Mouse (Mus musculus) limb, embryonic 10.5 days (tissue): Measurements from ENCODE around the gene Rab25. TPM values are rescaled to one million over a fixed set of nuclear protein-coding genes. Genes with fewer than 3 reads are reported as not detected.
"Not testable (repeated sequence)": the region's sequence is repeated elsewhere in the genome, so short reads cannot be mapped to it uniquely, and the experiment has no call there.

Experiments
- DNase-seq: peaks from one replicate; pipeline ENCODE4 v3.0.0-alpha.2; 2017; ENCODE audit warnings: low spot score
- H3K27ac ChIP-seq: fragments of 300-500 bp; sonication (generic); 2 replicates; pipeline ENCODE4 v1.5.1; 2016; ENCODE audit warnings: mild to moderate bottlenecking
- H3K27me3 ChIP-seq: fragments of 300-500 bp; sonication (generic); 2 replicates; pipeline ENCODE4 v1.6.1; 2016; ENCODE audit warnings: low read depth, mild to moderate bottlenecking; ENCODE audit not compliant: poor library complexity, severe bottlenecking
- H3K36me3 ChIP-seq: fragments of 300-500 bp; sonication (generic); 2 replicates; pipeline ENCODE4 v1.6.1; 2016; ENCODE audit warnings: mild to moderate bottlenecking, moderate library complexity
- H3K4me1 ChIP-seq: fragments of 300-500 bp; sonication (generic); 2 replicates; pipeline ENCODE4 v1.6.1; 2016
- H3K4me3 ChIP-seq: fragments of 300-500 bp; sonication (generic); 2 replicates; pipeline ENCODE4 v1.5.1; 2016; ENCODE audit warnings: mild to moderate bottlenecking, moderate library complexity
- H3K9me3 ChIP-seq: fragments of 300-500 bp; sonication (generic); replicated peaks from 2 replicates; pipeline ENCODE4 v1.6.1; 2016; ENCODE audit warnings: mild to moderate bottlenecking
- WGBS: fragments of 180-500 bp; shearing (Covaris S2); methylation state at CpG from one replicate; pipeline ENCODE4 v1.1.7; 2016; 5-methylcytosine and 5-hydroxymethylcytosine counted together
- polyA plus RNA-seq: library from polyadenylated mRNA; unstranded; fragments of >200 nt; fragmentation: Nextera tagmentation; extraction: Ambion mirVana; gene quantifications from 2 replicates; pipeline ENCODE4 v1.2.1, GENCODE M21; 2016

The Rab25 gene
- polyA plus RNA-seq, 1 experiment from 2014 or later, result 3.7 TPM

GRCm38 (mm10) chr3:88577846-88578245, 29.7 kb upstream of the Rab25 start:
- 88% methylated on average over 5 of the region's 5 CpGs for WGBS

GRCm38 (mm10) chr3:88575540-88575939, 27.4 kb upstream of the Rab25 start, which contains the start of gene Ssr2:
Gene Ssr2, plus strand, starts transcription at chr3:88575876.
- peaks cover 4% of the 10 kb centered on the region for H3K36me3 ChIP-seq
- no peak within 1 kb of the TSS for H3K4me3 ChIP-seq
- no peaks in the 10 kb centered on the region for H3K9me3 ChIP-seq
- WGBS, result 90% methylated on average over 3 of the region's 3 CpGs
- H3K27ac ChIP-seq, result no peak within 1 kb of the TSS
- no peak for DNase-seq
- H3K4me1 ChIP-seq, result peaks cover 11% of the 10 kb centered on the region
- H3K27me3 ChIP-seq, result no peaks in the 10 kb centered on the region

More at GRCm38 (mm10) chr3:88577846-88578245, 29.7 kb upstream of the Rab25 start:
- not testable (repeated sequence) for H3K9me3 ChIP-seq, H3K4me3 ChIP-seq, H3K27ac ChIP-seq, H3K27me3 ChIP-seq, DNase-seq
- Histone ChIP-seq H3K4me1 (peaks cover 15% of the 10 kb centered on the region), H3K36me3 (peaks cover 21% of the 10 kb centered on the region)

GRCm38 (mm10) chr3:88573810-88574209, 25.7 kb upstream of the Rab25 start:
- H3K36me3 ChIP-seq, result peaks cover 21% of the 10 kb centered on the region
- WGBS, result 88% methylated on average over 2 of the region's 2 CpGs
- no peak for DNase-seq
- no peaks in the 10 kb centered on the region for H3K27me3 ChIP-seq
- no peak overlapping the region for H3K27ac ChIP-seq
- H3K4me3 ChIP-seq, result no peak overlapping the region
- H3K4me1 ChIP-seq, result peaks cover under 1% of the 10 kb centered on the region
- no peaks in the 10 kb centered on the region for H3K9me3 ChIP-seq

- Histone ChIP-seq H3K4me3 (no peak overlapping the region), H3K27ac (no peak overlapping the region), H3K9me3 (no peaks in the 10 kb centered on the region), H3K36me3 (peaks cover 31% of the 10 kb centered on the region), H3K27me3 (no peaks in the 10 kb centered on the region), H3K4me1 (no peaks in the 10 kb centered on the region)
- WGBS, result 89% methylated on average over 2 of the region's 2 CpGs
- no peak for DNase-seq
Observed at GRCm38 (mm10) chr3:88572835-88573234, 24.7 kb upstream of the Rab25 start.

GRCm38 (mm10) chr3:88571856-88572255, 23.8 kb upstream of the Rab25 start:
- Histone ChIP-seq H3K4me1 (no peaks in the 10 kb centered on the region), H3K36me3 (peaks cover 41% of the 10 kb centered on the region)
- 78% methylated on average over 1 of the region's 1 CpGs for WGBS

GRCm38 (mm10) chr3:88570341-88570740, 22.2 kb upstream of the Rab25 start:
- Histone ChIP-seq H3K27me3 (no peaks in the 10 kb centered on the region), H3K27ac (no peak overlapping the region), H3K4me1 (no peaks in the 10 kb centered on the region), H3K36me3 (peaks cover 56% of the 10 kb centered on the region), H3K4me3 (no peak overlapping the region), H3K9me3 (no peaks in the 10 kb centered on the region)
- DNase-seq, result no peak
- 95% methylated on average over 10 of the region's 10 CpGs for WGBS

More at GRCm38 (mm10) chr3:88571856-88572255, 23.8 kb upstream of the Rab25 start:
- DNase-seq, result no peak
- H3K27ac ChIP-seq, result no peak overlapping the region
- H3K9me3 ChIP-seq, result no peaks in the 10 kb centered on the region
- H3K4me3 ChIP-seq, result no peak overlapping the region
- no peaks in the 10 kb centered on the region for H3K27me3 ChIP-seq

- DNase-seq, result no peak
- Histone ChIP-seq H3K36me3 (peaks cover 63% of the 10 kb centered on the region), H3K4me1 (no peaks in the 10 kb centered on the region), H3K4me3 (no peak overlapping the region), H3K27ac (no peak overlapping the region), H3K27me3 (no peaks in the 10 kb centered on the region), H3K9me3 (no peaks in the 10 kb centered on the region)
- WGBS, result 87% methylated on average over 5 of the region's 5 CpGs
Observed at GRCm38 (mm10) chr3:88569694-88570093, 21.6 kb upstream of the Rab25 start.

GRCm38 (mm10) chr3:88569093-88569492, 21.0 kb upstream of the Rab25 start:
- H3K4me1 ChIP-seq, result no peaks in the 10 kb centered on the region
- no peak overlapping the region for H3K4me3 ChIP-seq
- 92% methylated on average over 2 of the region's 2 CpGs for WGBS
- no peaks in the 10 kb centered on the region for H3K27me3 ChIP-seq
- DNase-seq, result no peak
- H3K9me3 ChIP-seq, result no peaks in the 10 kb centered on the region
- H3K36me3 ChIP-seq, result peaks cover 69% of the 10 kb centered on the region
- H3K27ac ChIP-seq, result no peak overlapping the region

GRCm38 (mm10) chr3:88568615-88569014, 20.5 kb upstream of the Rab25 start:
- DNase-seq, result no peak
- no peaks in the 10 kb centered on the region for H3K4me1 ChIP-seq
- no peak overlapping the region for H3K27ac ChIP-seq
- no peaks in the 10 kb centered on the region for H3K9me3 ChIP-seq
- H3K36me3 ChIP-seq, result peaks cover 73% of the 10 kb centered on the region
- H3K4me3 ChIP-seq, result no peak overlapping the region
- 91% methylated on average over 2 of the region's 2 CpGs for WGBS
- H3K27me3 ChIP-seq, result no peaks in the 10 kb centered on the region

GRCm38 (mm10) chr3:88567892-88568291, 19.8 kb upstream of the Rab25 start:
- Histone ChIP-seq H3K4me1 (no peaks in the 10 kb centered on the region), H3K4me3 (no peak overlapping the region), H3K36me3 (peaks cover 81% of the 10 kb centered on the region), H3K27me3 (no peaks in the 10 kb centered on the region), H3K27ac (no peak overlapping the region), H3K9me3 (no peaks in the 10 kb centered on the region)
- 96% methylated on average over 6 of the region's 6 CpGs for WGBS
- DNase-seq, result no peak

GRCm38 (mm10) chr3:88566536-88567061, 18.5 kb upstream of the Rab25 start:
- Histone ChIP-seq H3K4me3 (no peak overlapping the region), H3K27ac (no peak overlapping the region), H3K36me3 (peaks cover 93% of the 10 kb centered on the region), H3K4me1 (no peaks in the 10 kb centered on the region), H3K9me3 (no peaks in the 10 kb centered on the region), H3K27me3 (no peaks in the 10 kb centered on the region)
- no peak for DNase-seq
- WGBS, result 93% methylated on average over 4 of the region's 4 CpGs

GRCm38 (mm10) chr3:88566116-88566515, 18.0 kb upstream of the Rab25 start:
- H3K4me3 ChIP-seq, result no peak overlapping the region
- no peak for DNase-seq
- H3K27me3 ChIP-seq, result no peaks in the 10 kb centered on the region
- WGBS, result 92% methylated on average over 3 of the region's 3 CpGs
- H3K36me3 ChIP-seq, result peaks cover 98% of the 10 kb centered on the region
- H3K9me3 ChIP-seq, result no peaks in the 10 kb centered on the region
- H3K27ac ChIP-seq, result no peak overlapping the region
- no peaks in the 10 kb centered on the region for H3K4me1 ChIP-seq

- 89% methylated on average over 7 of the region's 7 CpGs for WGBS
- H3K9me3 ChIP-seq, result no peaks in the 10 kb centered on the region
- H3K4me3 ChIP-seq, result no peak overlapping the region
- H3K4me1 ChIP-seq, result no peaks in the 10 kb centered on the region
- no peaks in the 10 kb centered on the region for H3K27me3 ChIP-seq
- no peak overlapping the region for H3K27ac ChIP-seq
- H3K36me3 ChIP-seq, result peaks cover 100% of the 10 kb centered on the region
- no peak for DNase-seq
Observed at GRCm38 (mm10) chr3:88563966-88564365, 15.9 kb upstream of the Rab25 start.

GRCm38 (mm10) chr3:88563442-88563841, 15.3 kb upstream of the Rab25 start:
- H3K4me3 ChIP-seq, result no peak overlapping the region
- peaks cover 100% of the 10 kb centered on the region for H3K36me3 ChIP-seq
- no peaks in the 10 kb centered on the region for H3K4me1 ChIP-seq
- no peak for DNase-seq
- no peaks in the 10 kb centered on the region for H3K9me3 ChIP-seq
- WGBS, result 81% methylated on average over 4 of the region's 4 CpGs
- no peak overlapping the region for H3K27ac ChIP-seq
- H3K27me3 ChIP-seq, result no peaks in the 10 kb centered on the region
